Mouse (Mus musculus): ENCODE results near the gene Pcgf1. TPM values are rescaled to one million over a fixed set of nuclear protein-coding genes. Genes with fewer than 3 reads are reported as not detected.

Gene Pcgf1
- polyA plus RNA-seq, 1 experiment from 2014 or later: 43.1 TPM

DNA sequence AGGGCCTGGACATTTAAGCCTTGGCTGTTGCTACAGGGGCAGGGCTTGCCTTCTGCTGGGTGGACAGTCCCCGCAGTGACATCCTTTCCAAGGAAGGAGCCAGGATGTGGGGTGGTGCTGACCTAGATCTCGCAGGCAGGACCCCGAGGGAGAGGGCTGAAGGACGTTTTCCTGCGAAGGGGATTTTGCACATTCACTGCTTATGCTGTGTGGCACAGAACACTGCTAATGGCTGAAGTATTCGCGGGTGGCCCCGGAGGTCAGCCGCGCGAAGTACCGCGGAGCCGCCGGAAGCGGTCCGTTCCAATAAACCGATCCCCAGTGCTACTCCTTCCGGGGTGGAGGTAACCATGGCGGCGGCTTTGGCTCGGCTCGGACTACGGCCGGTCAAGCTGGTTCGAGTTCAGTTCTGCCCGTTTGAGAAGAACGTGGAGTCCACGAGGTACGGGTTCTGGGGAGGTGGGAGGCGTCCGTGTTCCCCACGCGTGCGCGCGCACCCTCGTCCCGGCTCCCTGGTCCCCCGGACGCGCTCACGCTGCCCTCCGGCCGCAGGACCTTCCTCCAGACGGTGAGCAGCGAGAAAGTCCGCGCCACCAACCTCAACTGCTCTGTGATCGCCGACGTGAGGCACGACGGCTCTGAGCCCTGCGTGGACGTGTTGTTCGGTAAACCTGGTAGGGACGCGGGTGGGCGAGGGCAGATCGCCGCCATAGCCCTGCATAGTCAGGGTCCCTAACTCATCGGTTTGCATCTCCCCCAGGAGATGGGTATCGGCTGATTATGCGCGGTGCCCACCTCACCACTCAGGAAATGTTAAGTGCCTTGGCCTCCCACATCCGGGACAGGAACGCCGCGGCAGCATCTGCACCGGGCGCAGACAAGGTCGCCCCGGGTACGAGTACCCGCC, 31.3 kb downstream of the Pcgf1 start, which contains the start of gene Mrpl53:
Mrpl53 (plus strand) TSS at position 279 of the 907 bp plus-strand sequence.
- peak; percentile 91 for ATAC-seq (ENCODE audit: low FRiP score, low TSS enrichment)
- peaks cover 15% of the 10 kb centered on the region for H3K4me1 ChIP-seq (ENCODE audit: insufficient read depth, low read length)
- H3K9me3 ChIP-seq (ENCODE audit: low read length): no peaks in the 10 kb centered on the region
- H3K9ac ChIP-seq (replicated peaks; ENCODE audit: low read length): peak within 1 kb of the TSS; percentile 95
- H3K27me3 ChIP-seq (ENCODE audit: insufficient read depth, low read length): no peaks in the 10 kb centered on the region
- H3K4me3 ChIP-seq (ENCODE audit: low read length): peak within 1 kb of the TSS; percentile 98
- WGBS: under 1% methylated on average over 76 of the region's 76 CpGs
- H3K27ac ChIP-seq (ENCODE audit: low read length): peak within 1 kb of the TSS; percentile 88
- peak within 1 kb of the TSS; percentile 69 for H3K4me2 ChIP-seq (replicated peaks; ENCODE audit: low read depth, low read length)
- H3K36me3 ChIP-seq (ENCODE audit: insufficient read depth, low read length): no peaks in the 10 kb centered on the region; the same call in 1 of the 2 replicates

DNA sequence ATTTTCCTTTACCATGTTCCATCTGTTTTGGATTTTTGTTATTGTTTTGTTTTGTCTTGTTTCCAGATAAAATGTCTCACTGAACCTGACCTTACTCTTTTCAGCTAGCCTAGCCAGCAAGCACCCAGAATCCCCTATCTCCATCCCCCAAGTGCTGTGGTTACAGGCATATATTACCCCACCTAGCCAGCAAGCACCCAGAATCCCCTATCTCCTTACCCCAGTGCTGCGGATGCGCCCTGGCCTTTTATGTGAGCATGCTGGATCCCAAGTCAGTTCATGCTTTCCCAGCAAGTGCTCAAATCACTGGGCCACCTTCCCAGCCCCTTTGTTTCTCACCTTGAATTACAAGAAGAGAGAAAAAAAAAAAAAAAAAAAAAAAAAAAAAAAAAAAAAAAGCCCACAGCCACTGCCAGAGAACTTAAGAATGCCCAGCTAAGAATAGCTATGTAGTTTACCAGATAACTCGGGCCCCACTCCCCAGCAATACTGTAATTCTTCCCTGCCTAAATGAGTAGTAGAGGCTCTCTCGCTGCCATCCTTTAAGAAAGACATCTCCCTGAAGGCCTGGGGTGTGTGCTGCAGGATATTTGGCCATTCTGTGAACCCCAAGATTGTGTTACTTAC, 34.0 kb downstream of the Pcgf1 start:
- Histone ChIP-seq H3K9ac (replicated peaks; ENCODE audit: low read length) (no peak overlapping the region), H3K9me3 (ENCODE audit: low read length) (no peaks in the 10 kb centered on the region), H3K4me3 (ENCODE audit: low read length) (no peak overlapping the region), H3K27me3 (ENCODE audit: insufficient read depth, low read length) (no peaks in the 10 kb centered on the region), H3K27ac (ENCODE audit: low read length) (no peak overlapping the region), H3K36me3 (ENCODE audit: insufficient read depth, low read length) (no peaks in the 10 kb centered on the region; the same call in 1 of the 2 replicates), H3K4me2 (replicated peaks; ENCODE audit: low read depth, low read length) (no peak overlapping the region), H3K4me1 (ENCODE audit: insufficient read depth, low read length) (peaks cover 28% of the 10 kb centered on the region)
- 89% methylated on average over 4 of the region's 4 CpGs for WGBS
- no peak for ATAC-seq (ENCODE audit: low FRiP score, low TSS enrichment)

DNA sequence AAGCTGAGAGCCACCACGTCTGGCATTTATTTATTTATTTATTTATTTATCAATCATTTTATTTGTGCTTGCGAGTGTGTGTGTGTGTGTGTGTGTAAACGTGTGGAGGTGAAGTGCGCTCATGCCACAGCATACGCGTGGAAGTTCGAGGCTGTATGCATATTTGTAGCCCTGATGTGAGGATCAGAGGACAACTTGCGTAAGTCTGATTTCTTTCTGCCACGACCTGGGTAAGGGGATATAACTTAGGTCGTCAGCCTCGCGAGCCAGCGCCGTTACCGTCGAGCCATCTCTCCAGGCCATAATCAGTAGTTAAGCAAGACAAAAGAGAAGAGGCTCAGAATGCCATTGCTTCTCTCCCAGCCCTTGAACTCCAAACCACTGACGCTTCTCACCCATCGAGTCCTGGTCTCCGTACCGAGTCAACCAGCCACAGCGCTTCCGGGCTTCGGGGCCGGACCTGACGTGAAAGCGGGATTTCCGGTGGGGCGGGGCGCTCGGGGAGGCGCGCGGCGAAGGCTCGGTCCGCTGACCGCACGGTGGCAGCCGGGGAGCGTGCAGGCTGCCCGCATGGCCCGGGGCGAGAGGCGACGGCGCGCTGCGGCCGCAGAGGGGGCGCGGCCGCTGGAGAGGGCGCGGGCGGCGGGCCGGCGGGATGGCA, 37.5 kb downstream of the Pcgf1 start, which contains the start of gene Mogs:
Mogs (plus strand) TSS at position 486 of the 661 bp plus-strand sequence.
- Histone ChIP-seq H3K36me3 (ENCODE audit: insufficient read depth, low read length) (peaks cover 17% of the 10 kb centered on the region), H3K27ac (ENCODE audit: low read length) (peak within 1 kb of the TSS; percentile 82), H3K9me3 (ENCODE audit: low read length) (no peaks in the 10 kb centered on the region), H3K27me3 (ENCODE audit: insufficient read depth, low read length) (no peaks in the 10 kb centered on the region), H3K4me3 (ENCODE audit: low read length) (peak within 1 kb of the TSS; percentile 72), H3K4me1 (ENCODE audit: insufficient read depth, low read length) (peaks cover 39% of the 10 kb centered on the region), H3K9ac (replicated peaks; ENCODE audit: low read length) (peak within 1 kb of the TSS; percentile 69), H3K4me2 (replicated peaks; ENCODE audit: low read depth, low read length) (peak within 1 kb of the TSS; percentile 90)
- peak; percentile 89 for ATAC-seq (ENCODE audit: low FRiP score, low TSS enrichment)
- WGBS: 1% methylated on average over 40 of the region's 58 CpGs

DNA sequence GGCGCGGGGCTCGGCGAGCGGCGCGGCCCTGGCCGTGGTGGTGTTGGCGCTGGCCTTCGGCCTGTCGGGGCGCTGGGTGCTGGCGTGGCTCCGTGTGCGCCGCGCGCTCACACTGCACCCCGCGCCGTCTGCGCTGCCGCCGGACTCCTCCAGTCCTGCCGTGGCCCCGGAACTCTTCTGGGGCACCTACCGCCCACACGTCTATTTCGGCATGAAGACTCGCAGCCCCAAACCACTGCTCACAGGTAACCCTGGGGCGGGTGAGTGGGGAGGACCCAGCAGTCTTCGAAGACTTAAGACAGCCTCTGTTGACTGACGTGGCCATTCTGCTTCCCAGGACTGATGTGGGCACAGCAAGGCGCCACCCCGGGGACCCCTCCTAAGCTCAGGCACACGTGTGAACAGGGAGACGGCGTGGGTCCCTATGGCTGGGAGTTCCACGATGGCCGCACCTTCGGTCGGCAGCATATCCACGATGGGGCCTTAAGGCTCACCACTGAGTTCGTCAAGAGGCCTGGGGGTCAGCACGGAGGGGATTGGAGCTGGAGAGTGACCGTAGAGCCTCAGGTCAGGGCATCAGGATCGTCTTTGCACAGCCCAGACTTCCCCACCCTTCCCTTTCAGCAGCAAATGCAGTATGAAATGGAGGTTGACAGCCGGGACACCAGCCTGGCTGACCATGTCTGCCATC, 38.2 kb downstream of the Pcgf1 start:
- WGBS: under 1% methylated on average over 41 of the region's 48 CpGs
- peak overlapping the region; percentile 90 for H3K4me2 ChIP-seq (replicated peaks; ENCODE audit: low read depth, low read length)
- peak; percentile 59 for ATAC-seq (ENCODE audit: low FRiP score, low TSS enrichment)

DNA sequence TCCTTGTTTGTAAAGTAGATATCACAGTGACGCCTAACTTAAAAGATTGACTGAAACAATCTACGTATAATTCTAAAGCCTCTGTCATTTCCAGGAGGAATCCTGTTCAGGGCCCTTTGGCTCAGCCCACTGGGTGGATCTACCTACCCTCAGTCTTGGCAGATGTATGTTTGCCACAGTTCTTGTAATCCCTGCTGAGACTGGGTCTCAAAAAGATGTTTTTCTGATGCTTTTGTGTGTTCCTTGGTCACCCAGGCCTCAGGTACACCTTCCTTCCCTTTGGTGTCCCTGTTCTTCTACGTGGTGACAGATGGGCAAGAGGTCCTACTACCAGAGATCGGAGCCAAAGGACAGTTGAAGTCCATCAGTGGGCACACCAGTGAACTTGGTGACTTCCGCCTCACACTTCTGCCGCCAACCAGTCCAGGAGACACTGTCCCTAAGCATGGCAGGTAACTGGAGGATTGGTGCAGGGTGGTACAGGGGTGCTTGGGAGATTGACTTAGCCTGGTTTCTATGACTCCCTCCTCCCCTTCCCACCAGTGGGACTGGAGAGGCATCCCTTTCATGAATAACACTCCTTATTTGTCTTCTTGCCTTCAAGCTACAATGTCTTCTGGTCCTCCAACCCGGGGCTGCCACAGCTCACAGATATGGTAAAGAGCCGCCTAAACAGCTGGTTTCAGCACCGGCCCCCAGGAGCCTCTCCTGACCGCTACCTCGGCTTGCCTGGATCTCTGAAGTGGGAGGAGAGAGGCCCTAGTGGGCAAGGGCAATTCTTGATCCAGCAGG, 38.9 kb downstream of the Pcgf1 start:
- peak overlapping the region; percentile 69 for H3K9ac ChIP-seq (replicated peaks; ENCODE audit: low read length)
- peaks cover 41% of the 10 kb centered on the region for H3K4me1 ChIP-seq (ENCODE audit: insufficient read depth, low read length)
- no peak for ATAC-seq (ENCODE audit: low FRiP score, low TSS enrichment)
- no peaks in the 10 kb centered on the region for H3K9me3 ChIP-seq (ENCODE audit: low read length)
- WGBS: 62% methylated on average over 11 of the region's 11 CpGs
- no peaks in the 10 kb centered on the region for H3K27me3 ChIP-seq (ENCODE audit: insufficient read depth, low read length)
- peak overlapping the region; percentile 72 for H3K4me3 ChIP-seq (ENCODE audit: low read length)
- peaks cover 17% of the 10 kb centered on the region for H3K36me3 ChIP-seq (ENCODE audit: insufficient read depth, low read length)
- peak overlapping the region; percentile 90 for H3K4me2 ChIP-seq (replicated peaks; ENCODE audit: low read depth, low read length)
- 0 out of 2 replicates have a peak overlapping the region, but pooled peaks have one; percentile 21 for H3K27ac ChIP-seq (ENCODE audit: low read length)

More for the DNA sequence above, 38.2 kb downstream of the Pcgf1 start:
- Histone ChIP-seq H3K36me3 (ENCODE audit: insufficient read depth, low read length) (peaks cover 17% of the 10 kb centered on the region), H3K27me3 (ENCODE audit: insufficient read depth, low read length) (no peaks in the 10 kb centered on the region), H3K27ac (ENCODE audit: low read length) (peak overlapping the region; percentile 21; the same call in 1 of the 2 replicates), H3K4me3 (ENCODE audit: low read length) (peak overlapping the region; percentile 72), H3K4me1 (ENCODE audit: insufficient read depth, low read length) (peaks cover 41% of the 10 kb centered on the region), H3K9ac (replicated peaks; ENCODE audit: low read length) (peak overlapping the region; percentile 69), H3K9me3 (ENCODE audit: low read length) (no peaks in the 10 kb centered on the region)

DNA sequence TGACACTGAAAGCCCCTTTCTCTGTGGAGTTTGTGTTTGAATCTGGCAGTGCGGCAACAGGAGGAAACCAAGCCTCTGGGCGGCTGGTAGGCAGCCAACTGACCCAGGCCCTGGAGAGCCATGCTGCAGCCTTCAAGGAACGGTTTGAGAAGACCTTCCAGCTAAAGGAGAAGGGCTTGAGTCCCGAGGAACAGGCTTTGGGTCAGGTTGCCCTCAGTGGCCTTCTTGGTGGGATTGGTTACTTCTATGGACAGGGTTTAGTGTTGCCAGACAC, 39.4 kb downstream of the Pcgf1 start:
- Histone ChIP-seq H3K27ac (ENCODE audit: low read length) (no peak overlapping the region), H3K4me3 (ENCODE audit: low read length) (no peak overlapping the region), H3K4me2 (replicated peaks; ENCODE audit: low read depth, low read length) (no peak overlapping the region), H3K36me3 (ENCODE audit: insufficient read depth, low read length) (peaks cover 17% of the 10 kb centered on the region), H3K9me3 (ENCODE audit: low read length) (no peaks in the 10 kb centered on the region), H3K9ac (replicated peaks; ENCODE audit: low read length) (0 out of 2 replicates have a peak overlapping the region, but pooled peaks have one; percentile 69), H3K4me1 (ENCODE audit: insufficient read depth, low read length) (peaks cover 43% of the 10 kb centered on the region), H3K27me3 (ENCODE audit: insufficient read depth, low read length) (no peaks in the 10 kb centered on the region)
- WGBS: 82% methylated on average over 4 of the region's 4 CpGs
- no peak for ATAC-seq (ENCODE audit: low FRiP score, low TSS enrichment)

DNA sequence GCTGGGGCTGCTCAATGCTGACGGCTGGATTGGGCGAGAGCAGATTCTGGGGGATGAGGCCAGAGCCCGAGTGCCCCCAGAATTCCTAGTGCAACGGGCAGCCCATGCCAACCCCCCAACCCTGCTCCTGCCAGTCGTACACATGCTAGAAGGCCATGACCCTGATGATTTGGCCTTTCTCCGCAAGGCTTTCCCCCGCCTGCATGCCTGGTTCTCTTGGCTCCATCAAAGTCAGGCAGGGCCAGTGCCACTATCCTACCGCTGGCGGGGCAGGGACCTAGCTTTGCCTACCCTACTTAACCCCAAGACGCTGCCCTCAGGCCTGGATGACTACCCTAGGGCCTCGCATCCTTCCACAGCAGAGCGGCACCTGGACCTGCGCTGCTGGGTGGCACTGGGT, 39.9 kb downstream of the Pcgf1 start:
- Histone ChIP-seq H3K9ac (replicated peaks; ENCODE audit: low read length) (no peak overlapping the region; the same call in 1 of the 2 replicates), H3K4me3 (ENCODE audit: low read length) (no peak overlapping the region), H3K27me3 (ENCODE audit: insufficient read depth, low read length) (no peaks in the 10 kb centered on the region), H3K36me3 (ENCODE audit: insufficient read depth, low read length) (peaks cover 17% of the 10 kb centered on the region), H3K9me3 (ENCODE audit: low read length) (no peaks in the 10 kb centered on the region), H3K27ac (ENCODE audit: low read length) (no peak overlapping the region; the same call in 1 of the 2 replicates), H3K4me1 (ENCODE audit: insufficient read depth, low read length) (peaks cover 48% of the 10 kb centered on the region), H3K4me2 (replicated peaks; ENCODE audit: low read depth, low read length) (no peak overlapping the region)
- no peak for ATAC-seq (ENCODE audit: low FRiP score, low TSS enrichment)
- 87% methylated on average over 13 of the region's 13 CpGs for WGBS

DNA sequence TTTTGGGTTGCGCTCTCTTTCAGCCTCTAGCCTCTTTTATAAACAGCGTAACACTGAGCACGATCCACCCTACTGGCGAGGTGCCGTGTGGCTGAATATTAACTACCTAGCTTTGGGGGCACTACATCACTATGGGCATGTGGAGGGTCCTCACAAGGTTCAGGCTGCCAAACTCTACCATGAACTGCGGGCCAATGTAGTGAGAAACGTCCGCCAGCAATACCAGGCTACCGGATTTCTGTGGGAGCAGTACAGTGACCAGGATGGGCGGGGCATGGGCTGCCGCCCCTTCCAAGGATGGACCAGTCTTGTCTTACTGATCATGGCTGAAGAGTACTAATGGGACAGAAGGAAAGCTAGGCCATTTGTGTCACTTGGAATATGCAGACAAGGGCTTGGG, 40.7 kb downstream of the Pcgf1 start:
- Histone ChIP-seq H3K4me1 (ENCODE audit: insufficient read depth, low read length) (peaks cover 55% of the 10 kb centered on the region), H3K9ac (replicated peaks; ENCODE audit: low read length) (no peak overlapping the region), H3K4me3 (ENCODE audit: low read length) (no peak overlapping the region), H3K9me3 (ENCODE audit: low read length) (no peaks in the 10 kb centered on the region), H3K4me2 (replicated peaks; ENCODE audit: low read depth, low read length) (no peak overlapping the region), H3K27me3 (ENCODE audit: insufficient read depth, low read length) (no peaks in the 10 kb centered on the region), H3K36me3 (ENCODE audit: insufficient read depth, low read length) (peaks cover 20% of the 10 kb centered on the region), H3K27ac (ENCODE audit: low read length) (no peak overlapping the region)
- ATAC-seq (ENCODE audit: low FRiP score, low TSS enrichment): no peak
- WGBS: 82% methylated on average over 11 of the region's 11 CpGs
